Mouse (Mus musculus): ENCODE data around the gene Scel.
A peak's percentile ranks its signal among the peaks of the same experiment; 100 is the strongest.
"Not testable (repeated sequence)": the region's sequence is repeated elsewhere in the genome, so short reads cannot be mapped to it uniquely, and the experiment has no call there.

Scel gene

GRCm38 (mm10) chr14:103512802-103513472, at the start of gene Scel:
TSS of gene Scel (plus strand) at chr14:103513342.
- DNase-seq (ENCODE audit: low read depth in 2 of 2, low spot score in 2 of 2) = no peak

GRCm38 (mm10) chr14:103468691-103469463, 44.3 kb upstream of the Scel start:
- peak in 1 of 2 experiments; percentile 13 for DNase-seq (ENCODE audit: low read depth in 2 of 2, low spot score in 2 of 2)

- DNase-seq (ENCODE audit: low read depth in 2 of 2, low spot score in 2 of 2) = peak; percentile 69 to 78
These were observed 43.6 kb upstream of the Scel start for GRCm38 (mm10) chr14:103469464-103470015.

GRCm38 (mm10) chr14:103471074-103471778, 41.9 kb upstream of the Scel start:
- DNase-seq (ENCODE audit: low read depth in 2 of 2, low spot score in 2 of 2) = no peak

- DNase-seq (ENCODE audit: low read depth in 2 of 2, low spot score in 2 of 2) = no peak
These were observed 41.2 kb upstream of the Scel start for GRCm38 (mm10) chr14:103471806-103472553.

- no peak for DNase-seq (ENCODE audit: low read depth in 2 of 2, low spot score in 2 of 2)
These were observed 40.6 kb upstream of the Scel start for GRCm38 (mm10) chr14:103472554-103472905.

- DNase-seq (ENCODE audit: low read depth in 2 of 2, low spot score in 2 of 2) = no peak
These were observed 37.8 kb upstream of the Scel start for GRCm38 (mm10) chr14:103475312-103475711.

GRCm38 (mm10) chr14:103476232-103476631, 36.9 kb upstream of the Scel start:
- not testable (repeated sequence) for DNase-seq (ENCODE audit: low read depth in 2 of 2, low spot score in 2 of 2)

- DNase-seq (ENCODE audit: low read depth in 2 of 2, low spot score in 2 of 2) = no peak
These were observed 35.9 kb upstream of the Scel start for GRCm38 (mm10) chr14:103477281-103477680.

- DNase-seq (ENCODE audit: low read depth in 2 of 2, low spot score in 2 of 2) = no peak
These were observed 35.2 kb upstream of the Scel start for GRCm38 (mm10) chr14:103477959-103478358.

- no peak for DNase-seq (ENCODE audit: low read depth in 2 of 2, low spot score in 2 of 2)
These were observed 33.7 kb upstream of the Scel start for GRCm38 (mm10) chr14:103479446-103479845.

GRCm38 (mm10) chr14:103481514-103481913, 31.6 kb upstream of the Scel start:
- no peak for DNase-seq (ENCODE audit: low read depth in 2 of 2, low spot score in 2 of 2)

- no peak for DNase-seq (ENCODE audit: low read depth in 2 of 2, low spot score in 2 of 2)
These were observed 27.5 kb upstream of the Scel start for GRCm38 (mm10) chr14:103485671-103486070.

GRCm38 (mm10) chr14:103486974-103487373, 26.2 kb upstream of the Scel start:
- DNase-seq (ENCODE audit: low read depth in 2 of 2, low spot score in 2 of 2) = no peak

- DNase-seq (ENCODE audit: low read depth in 2 of 2, low spot score in 2 of 2) = no peak
These were observed 24.5 kb upstream of the Scel start for GRCm38 (mm10) chr14:103488659-103489058.

GRCm38 (mm10) chr14:103498199-103498598, 14.9 kb upstream of the Scel start:
- no peak for DNase-seq (ENCODE audit: low read depth in 2 of 2, low spot score in 2 of 2)

GRCm38 (mm10) chr14:103498613-103499012, 14.5 kb upstream of the Scel start:
- no peak for DNase-seq (ENCODE audit: low read depth in 2 of 2, low spot score in 2 of 2)

GRCm38 (mm10) chr14:103499060-103499459, 14.1 kb upstream of the Scel start:
- no peak for DNase-seq (ENCODE audit: low read depth in 2 of 2, low spot score in 2 of 2)

- DNase-seq (ENCODE audit: low read depth in 2 of 2, low spot score in 2 of 2) = no peak
These were observed 12.8 kb upstream of the Scel start for GRCm38 (mm10) chr14:103500309-103500708.

- no peak for DNase-seq (ENCODE audit: low read depth in 2 of 2, low spot score in 2 of 2)
These were observed 12.2 kb upstream of the Scel start for GRCm38 (mm10) chr14:103500941-103501340.

- DNase-seq (ENCODE audit: low read depth in 2 of 2, low spot score in 2 of 2) = no peak
These were observed 8.6 kb upstream of the Scel start for GRCm38 (mm10) chr14:103504514-103504913.
